29 mouse cellular contexts compared by ENCODE assay signal in genomic region chr8:128516846-128517446, GRCm38 (mm10).
A peak's percentile ranks its signal among the peaks of the same experiment; 100 is the strongest.
DNase-seq lines count a peak whose midpoint lies in the region; ATAC-seq and TF ChIP-seq lines count a peak whose summit lies in the region.
"Had no signal": no experiment of that assay in that cellular context is flagged by ENCODE, and none has a peak within 500 bp of the region (broad histone marks: within the 10 kb centered on the region; RNA-seq: fewer than 3 reads in every experiment).

No protein-coding gene starts in this region.

- no peak for TF ChIP-seq EP300 in CH12.LX (IDR thresholded peaks at IDR 0.05; ENCODE audit: low read length)

- H3K9me3 ChIP-seq in CH12.LX (replicated peaks; ENCODE audit: low read length) = no peaks in the 10 kb centered on the region
- H3K9me3 ChIP-seq: embryonic facial prominence, embryonic 13.5 days; forebrain, embryonic 10.5 days; forebrain, embryonic 15.5 days; G1E; neural tube, embryonic 12.5 days had no signal

- no peaks in the 10 kb centered on the region for H3K79me3 ChIP-seq in C2C12 (ENCODE audit: low read depth)

- TF ChIP-seq POLR2A in CH12.LX (IDR thresholded peaks at IDR 0.05; ENCODE audit: low read depth, low read length) (no peak), myocyte (IDR thresholded peaks at IDR 0.05; ENCODE audit: insufficient read length, low read depth) (no peak)

- H3K4me1 ChIP-seq in CH12.LX (ENCODE audit: control insufficient read depth in 1 of 2, insufficient read depth in 2 of 2) = peaks cover 12 to 46% of the 10 kb centered on the region in 2 experiments
- H3K4me1 ChIP-seq: forebrain, embryonic 15.5 days; neural tube, embryonic 12.5 days had no signal

- H3ac ChIP-seq in C2C12 (ENCODE audit: control insufficient read depth, insufficient read length, low read depth) (no peak overlapping the region), myocyte (ENCODE audit: control insufficient read depth, insufficient read length) (no peak overlapping the region)

- dilution Hi-C loops in CH12.LX (cut with MboI; ENCODE audit: extremely low pct_ligation_motif_present, extremely low pct_unique_long_range_greater_than_20kb, low sequenced_read_pairs) = no loop called here

- no peak for ATAC-seq in granulocyte monocyte progenitor cell, adult 5-6 weeks (replicated peaks; ENCODE audit: poor library complexity, severe bottlenecking)
- ATAC-seq: forebrain, embryonic 15.5 days had no signal

- no peak for DNase-seq in CH12.LX (ENCODE audit: extremely low read depth)
- peak; percentile 22 for DNase-seq in thymus, postnatal 25 days
- no peak for DNase-seq in layer of hippocampus, adult 9-11 months
- no peak for DNase-seq in right cerebral cortex, postnatal 25 days
- DNase-seq: adrenal gland, postnatal 10 days; cerebellum, adult 9-10 months; cerebellum, postnatal 36 days; heart, postnatal 4 days; kidney, adult 2 months; kidney, postnatal 4 days; liver; lung, adult 2 months; lung, postnatal 10 days; midbrain, embryonic 14.5 days; right cerebral cortex, adult 18-20 months; right cerebral cortex, postnatal 4 days had no signal

- no peaks in the 10 kb centered on the region for H3K79me2 ChIP-seq in C2C12 (ENCODE audit: control insufficient read depth, insufficient read depth)
- H3K79me2 ChIP-seq in CH12.LX (replicated peaks; ENCODE audit: control insufficient read depth, extremely low read depth, insufficient read depth, poor library complexity, severe bottlenecking) = no peaks in the 10 kb centered on the region
- H3K79me2 ChIP-seq in myocyte (ENCODE audit: control insufficient read depth, insufficient read depth) = no peaks in the 10 kb centered on the region

- no peak overlapping the region for H3K27ac ChIP-seq in CH12.LX (ENCODE audit: insufficient read depth, low read depth)
- H3K27ac ChIP-seq: embryonic facial prominence, embryonic 13.5 days; forebrain, embryonic 10.5 days; forebrain, embryonic 15.5 days; hindbrain, embryonic 14.5 days; kidney, postnatal 0 days; liver, embryonic 14.5 days; macrophage; neural tube, embryonic 12.5 days; stomach, postnatal 0 days had no signal

- H3K27me3 ChIP-seq in C2C12 (ENCODE audit: control insufficient read depth, insufficient read depth, insufficient read length) (no peaks in the 10 kb centered on the region), CH12.LX (replicated peaks) (no peaks in the 10 kb centered on the region), myocyte (ENCODE audit: control insufficient read depth, insufficient read depth, insufficient read length) (no peaks in the 10 kb centered on the region)
- H3K27me3 ChIP-seq: embryonic facial prominence, embryonic 13.5 days; forebrain, embryonic 15.5 days; neural tube, embryonic 12.5 days had no signal

- H3K9ac ChIP-seq in CH12.LX (ENCODE audit: insufficient read depth, low read depth) = no peak overlapping the region
- H3K9ac ChIP-seq: embryonic facial prominence, embryonic 13.5 days; forebrain, embryonic 15.5 days; hindbrain, embryonic 14.5 days; liver, embryonic 14.5 days; neural tube, embryonic 12.5 days had no signal

- H3K36me3 ChIP-seq in C2C12 (ENCODE audit: control insufficient read depth, insufficient read depth) = no peaks in the 10 kb centered on the region
- no peaks in the 10 kb centered on the region for H3K36me3 ChIP-seq in CH12.LX (replicated peaks in 1 of 2; ENCODE audit: control insufficient read depth in 1 of 2, insufficient read depth in 1 of 2, low read length in 1 of 2)
- no peaks in the 10 kb centered on the region for H3K36me3 ChIP-seq in myocyte (ENCODE audit: control insufficient read depth, insufficient read depth)
- H3K36me3 ChIP-seq: embryonic facial prominence, embryonic 13.5 days; forebrain, embryonic 10.5 days; forebrain, embryonic 15.5 days; G1E; neural tube, embryonic 12.5 days had no signal

- no peak for TF ChIP-seq RAD21 in CH12.LX (IDR thresholded peaks at IDR 0.05; ENCODE audit: low read depth, low read length)

- TF ChIP-seq CTCF in C2C12 (IDR thresholded peaks at IDR 0.05; ENCODE audit: control insufficient read depth, insufficient read depth, insufficient read length) = no peak
- no peak for TF ChIP-seq CTCF in CH12.LX (conservative IDR thresholded peaks at IDR 0.05 in 1 of 2, IDR thresholded peaks at IDR 0.05 in 1 of 2; ENCODE audit: low read depth in 2 of 2, low read length in 2 of 2)

- in situ Hi-C loops in CH12.LX (cut with MboI; ENCODE audit: low pct_ligation_motif_present, low pct_unique_long_range_greater_than_20kb, low sequenced_read_pairs) = loop anchor here (10.0 to 25.0 kb wide), 2 partner anchors 138 to 1330 kb away; no protein-coding TSS in a partner anchor

- H3K4me2 ChIP-seq in CH12.LX (ENCODE audit: insufficient read depth, low read depth, poor library complexity, severe bottlenecking) = peak overlapping the region; percentile 18; the same call in 1 of the 2 replicates
- H3K4me2 ChIP-seq in myocyte (ENCODE audit: low read depth) = no peak overlapping the region
- H3K4me2 ChIP-seq: embryonic facial prominence, embryonic 13.5 days; forebrain, embryonic 15.5 days; hindbrain, embryonic 14.5 days; neural tube, embryonic 12.5 days had no signal

- no peak overlapping the region for H3K4me3 ChIP-seq in C2C12 (ENCODE audit: insufficient read depth, poor library complexity, severe bottlenecking)
- H3K4me3 ChIP-seq in CH12.LX (replicated peaks in 1 of 3; ENCODE audit: low read depth in 2 of 3, low read length in 2 of 3, poor library complexity in 1 of 3) = no peak overlapping the region
- H3K4me3 ChIP-seq in myocyte = no peak overlapping the region
- H3K4me3 ChIP-seq: embryonic facial prominence, embryonic 13.5 days; forebrain, embryonic 10.5 days; forebrain, embryonic 15.5 days; neural tube, embryonic 12.5 days had no signal

TF ChIP-seq in C2C12, 6 proteins besides CTCF, POLR2A, EP300 and RAD21:
- TF ChIP-seq USF1 (IDR thresholded peaks at IDR 0.05; ENCODE audit: low read depth) = peak; percentile 32
- TF ChIP-seq CEBPB (IDR thresholded peaks at IDR 0.05; ENCODE audit: low read depth) = no peak

TF ChIP-seq in CH12.LX, 34 proteins besides CTCF, POLR2A, EP300 and RAD21:
- TF ChIP-seq POLR2AphosphoS2 (IDR thresholded peaks at IDR 0.05; ENCODE audit: low read depth, low read length) = no peak
- TF ChIP-seq USF2 (conservative IDR thresholded peaks at IDR 0.05; ENCODE audit: low read depth, low read length) = peak; percentile 41
- TF ChIP-seq USF1 (IDR thresholded peaks at IDR 0.05; ENCODE audit: low read depth, low read length) = peak; percentile 45

TF ChIP-seq in myocyte, 11 proteins besides CTCF, POLR2A, EP300 and RAD21:
- TF ChIP-seq USF1 (IDR thresholded peaks at IDR 0.05; ENCODE audit: low read depth) (peak; percentile 72), TCF12 (IDR thresholded peaks at IDR 0.05; ENCODE audit: insufficient read depth, poor library complexity, severe bottlenecking) (no peak), POLR2AphosphoS2 (IDR thresholded peaks at IDR 0.05; ENCODE audit: insufficient read length, low read depth) (no peak)
